Comparison of ENCODE assay signal across 8 mouse cellular contexts in the genomic region with DNA sequence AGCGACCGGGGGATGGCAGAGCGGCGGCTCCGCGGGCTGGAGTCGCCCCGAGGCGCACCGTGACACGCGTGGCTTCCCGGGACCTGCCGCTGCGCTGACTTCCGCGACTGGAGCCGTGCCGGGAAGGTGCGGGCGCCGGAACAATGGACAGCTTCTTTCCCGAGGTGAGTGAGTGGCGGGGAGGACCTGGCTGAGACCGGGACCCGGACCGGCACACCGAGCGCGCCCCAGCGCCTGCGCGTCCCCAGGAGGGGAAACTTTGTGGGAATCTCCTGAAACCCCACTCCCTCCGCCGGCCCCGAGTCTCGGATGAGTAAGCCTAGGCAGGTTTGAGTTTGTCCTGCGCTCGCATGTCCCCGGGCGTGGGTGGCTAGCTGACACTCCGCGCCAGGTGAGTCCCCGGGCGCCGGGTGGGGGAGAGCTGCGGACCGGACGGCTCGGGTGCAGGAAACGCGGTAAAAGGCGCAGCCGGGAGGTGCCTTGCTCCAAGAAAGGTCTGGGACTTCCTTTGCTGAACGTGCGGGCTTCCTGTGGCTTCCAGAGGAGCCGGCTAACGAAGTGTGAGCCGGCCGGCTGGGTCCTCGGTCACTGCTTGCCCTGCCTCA. TPM values are rescaled to one million over a fixed set of nuclear protein-coding genes. Genes with fewer than 3 reads are reported as not detected.
A peak's percentile ranks its signal among the peaks of the same experiment; 100 is the strongest.
DNase-seq lines count a peak whose midpoint lies in the region; ATAC-seq lines count a peak whose summit lies in the region.

No protein-coding gene starts in this region.

- H3K9ac ChIP-seq in forebrain, embryonic 15.5 days (replicated peaks): peak overlapping the region; percentile 64
- H3K9ac ChIP-seq in limb, embryonic 13.5 days: peak overlapping the region; percentile 93
- H3K9ac ChIP-seq in midbrain, embryonic 12.5 days (replicated peaks): peak overlapping the region; percentile 77

- no peaks in the 10 kb centered on the region for H3K36me3 ChIP-seq in forebrain, embryonic 15.5 days
- H3K36me3 ChIP-seq in hindbrain, embryonic 10.5 days: 0 out of 2 replicates have a peak, but pooled peaks cover 1% of the 10 kb centered on the region
- H3K36me3 ChIP-seq in limb, embryonic 13.5 days: 0 out of 2 replicates have a peak, but pooled peaks cover 2% of the 10 kb centered on the region
- no peaks in the 10 kb centered on the region for H3K36me3 ChIP-seq in midbrain, embryonic 12.5 days

- no peak overlapping the region; the same call in 1 of the 2 replicates for H3K27ac ChIP-seq in forebrain, embryonic 15.5 days (replicated peaks)
- peak overlapping the region; percentile 95 for H3K27ac ChIP-seq in hindbrain, embryonic 10.5 days
- peak overlapping the region; percentile 87 for H3K27ac ChIP-seq in limb, embryonic 13.5 days
- peak overlapping the region; percentile 64 for H3K27ac ChIP-seq in midbrain, embryonic 12.5 days (replicated peaks)

- intact Hi-C loops in left cerebral cortex, postnatal 25 days (cut with DNase I): no loop called here

- WGBS in forebrain, embryonic 15.5 days: under 1% methylated on average over 60 of the region's 61 CpGs
- WGBS in hindbrain, embryonic 10.5 days: under 1% methylated on average over 61 of the region's 61 CpGs
- under 1% methylated on average over 60 of the region's 61 CpGs for WGBS in limb, embryonic 13.5 days
- under 1% methylated on average over 53 of the region's 61 CpGs for WGBS in midbrain, embryonic 12.5 days

- peaks cover 21% of the 10 kb centered on the region for H3K4me1 ChIP-seq in forebrain, embryonic 15.5 days
- H3K4me1 ChIP-seq in hindbrain, embryonic 10.5 days (replicated peaks): peaks cover 45% of the 10 kb centered on the region
- H3K4me1 ChIP-seq in limb, embryonic 13.5 days: peaks cover 47% of the 10 kb centered on the region
- H3K4me1 ChIP-seq in midbrain, embryonic 12.5 days: peaks cover 13% of the 10 kb centered on the region

- peak; percentile 27 for ATAC-seq in cerebellum, adult (ENCODE audit: insufficient number of reproducible peaks, low FRiP score, low TSS enrichment)
- ATAC-seq in forebrain, embryonic 15.5 days (replicated peaks): no peak; the same call in 1 of the 2 replicates
- peak; percentile 10; the same call in 1 of the 2 replicates for ATAC-seq in limb, embryonic 13.5 days (ENCODE audit: low FRiP score, low read depth)
- peak; percentile 34 for ATAC-seq in midbrain, embryonic 12.5 days (ENCODE audit: low FRiP score, low read depth)

- H3K27me3 ChIP-seq in forebrain, embryonic 15.5 days: peaks cover 44% of the 10 kb centered on the region
- peaks cover 16% of the 10 kb centered on the region for H3K27me3 ChIP-seq in hindbrain, embryonic 10.5 days (ENCODE audit: insufficient read depth, poor library complexity, severe bottlenecking)
- no peaks in the 10 kb centered on the region for H3K27me3 ChIP-seq in limb, embryonic 13.5 days
- H3K27me3 ChIP-seq in midbrain, embryonic 12.5 days: peaks cover 19% of the 10 kb centered on the region

- peak overlapping the region; percentile 100 for H3K4me2 ChIP-seq in forebrain, embryonic 15.5 days (replicated peaks)
- H3K4me2 ChIP-seq in limb, embryonic 13.5 days (replicated peaks): peak overlapping the region; percentile 75
- peak overlapping the region; percentile 92 for H3K4me2 ChIP-seq in midbrain, embryonic 12.5 days (replicated peaks)

- peak overlapping the region; percentile 75 for H3K4me3 ChIP-seq in forebrain, embryonic 15.5 days
- H3K4me3 ChIP-seq in hindbrain, embryonic 10.5 days: peak overlapping the region; percentile 94
- peak overlapping the region; percentile 89 for H3K4me3 ChIP-seq in limb, embryonic 13.5 days
- H3K4me3 ChIP-seq in midbrain, embryonic 12.5 days: peak overlapping the region; percentile 81

- no peaks in the 10 kb centered on the region for H3K9me3 ChIP-seq in forebrain, embryonic 15.5 days
- H3K9me3 ChIP-seq in hindbrain, embryonic 10.5 days: no peaks in the 10 kb centered on the region
- H3K9me3 ChIP-seq in limb, embryonic 13.5 days: no peaks in the 10 kb centered on the region
- no peaks in the 10 kb centered on the region for H3K9me3 ChIP-seq in midbrain, embryonic 12.5 days

- DNase-seq in NIH3T3 (ENCODE audit: low read depth): peak; percentile 58
- peak; percentile 69 for DNase-seq in hindbrain, embryonic 10.5 days (ENCODE audit: low spot score)
- DNase-seq in testis, postnatal 10 days (ENCODE audit: low spot score): peak; percentile 78
- DNase-seq in left cerebral cortex, postnatal 25 days (ENCODE audit: low spot score in 2 of 2): no peak

RNA-seq across cellular contexts. Expression of a gene that starts 0.6 kb away (rescaled TPM):
- 43.0 and 48.1 TPM in 2 replicates for polyA plus RNA-seq in forebrain, embryonic 15.5 days (2015; fragmentation: Nextera tagmentation; extraction: Ambion mirVana)
- 41.8 and 45.4 TPM in 2 replicates for polyA plus RNA-seq in hindbrain, embryonic 10.5 days (2016; fragmentation: Nextera tagmentation; extraction: Ambion mirVana)
- polyA plus RNA-seq in limb, embryonic 13.5 days (2015; fragmentation: Nextera tagmentation; extraction: Ambion mirVana): 30.3 and 32.3 TPM in 2 replicates
- polyA plus RNA-seq in midbrain, embryonic 12.5 days (2016; fragmentation: Nextera tagmentation; extraction: Ambion mirVana): 69.9 and 77.7 TPM in 2 replicates
- total RNA-seq in left cerebral cortex, postnatal 25 days (2021): 10 to 100 TPM; 39.3 to 39.6 TPM

Comparison
In these comparisons a context has a peak if more than half of its experiments do, and no peak if none do; other contexts are left out.
1. DNase-seq: peak in NIH3T3 (single experiment), hindbrain, embryonic 10.5 days (single experiment) and testis, postnatal 10 days (single experiment); none in left cerebral cortex, postnatal 25 days (0 of 2).
2. Peak in every context shown above with its lines, with median percentiles within 50 percentile points of each other: H3K4me2 ChIP-seq, H3K4me3 ChIP-seq and H3K9ac ChIP-seq.